Mouse (Mus musculus): ENCODE results near the gene Ctdspl2.
"Not testable (repeated sequence)": the region's sequence is repeated elsewhere in the genome, so short reads cannot be mapped to it uniquely, and the experiment has no call there.

The Ctdspl2 gene

DNA sequence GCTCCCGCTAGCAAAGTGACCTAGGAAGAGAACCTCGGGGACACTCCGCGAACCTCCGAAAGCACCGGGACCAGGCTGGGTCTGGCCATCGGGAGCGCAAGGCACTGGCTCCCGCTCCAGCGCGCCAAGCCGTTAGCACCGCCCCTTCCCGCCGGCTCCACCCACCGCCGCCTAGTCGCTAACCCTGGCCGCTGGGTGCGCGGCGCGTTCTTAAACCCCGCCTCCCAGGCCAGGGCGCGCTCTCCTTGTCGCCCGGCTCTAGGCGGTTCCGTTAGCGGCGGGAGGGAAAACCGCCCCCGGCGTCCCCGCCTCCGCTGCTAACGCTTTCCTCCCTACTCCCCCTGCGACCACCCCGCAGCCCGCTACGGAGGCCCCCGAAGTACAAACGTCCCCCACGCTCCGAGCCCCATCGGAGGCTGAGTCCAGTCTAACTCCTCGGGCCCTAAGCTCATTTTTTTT, at the start of gene Ctdspl2, which contains the start of gene Mageb3:
Gene Ctdspl2, plus strand, starts transcription at position 237 of the 459 bp plus-strand sequence.
Gene Mageb3, minus strand, starts transcription at position 328 of the 459 bp plus-strand sequence.
- DNase-seq (ENCODE audit: low spot score in 2 of 2), result peak; percentile 91 to 94

DNA sequence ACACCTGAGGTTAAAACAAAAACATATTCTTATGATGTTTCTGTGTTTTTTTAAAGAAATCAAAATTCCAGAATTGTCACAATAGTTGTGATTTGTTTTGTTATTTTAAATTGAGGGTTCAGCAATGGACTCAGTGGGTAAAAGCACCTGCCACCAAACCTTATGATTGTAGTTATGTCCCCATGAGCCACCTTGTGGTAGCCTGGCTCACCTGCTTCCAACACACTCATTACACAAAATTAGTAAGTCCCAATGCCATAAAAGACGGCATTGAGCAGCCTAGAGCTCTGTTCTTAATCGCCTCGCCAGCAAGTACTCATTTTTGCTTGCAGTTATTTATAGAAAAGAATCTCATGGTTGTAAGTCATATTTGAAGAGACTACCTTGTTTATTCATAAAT, 45.8 kb upstream of the Ctdspl2 start:
- no peak for DNase-seq (ENCODE audit: low spot score in 2 of 2)

DNA sequence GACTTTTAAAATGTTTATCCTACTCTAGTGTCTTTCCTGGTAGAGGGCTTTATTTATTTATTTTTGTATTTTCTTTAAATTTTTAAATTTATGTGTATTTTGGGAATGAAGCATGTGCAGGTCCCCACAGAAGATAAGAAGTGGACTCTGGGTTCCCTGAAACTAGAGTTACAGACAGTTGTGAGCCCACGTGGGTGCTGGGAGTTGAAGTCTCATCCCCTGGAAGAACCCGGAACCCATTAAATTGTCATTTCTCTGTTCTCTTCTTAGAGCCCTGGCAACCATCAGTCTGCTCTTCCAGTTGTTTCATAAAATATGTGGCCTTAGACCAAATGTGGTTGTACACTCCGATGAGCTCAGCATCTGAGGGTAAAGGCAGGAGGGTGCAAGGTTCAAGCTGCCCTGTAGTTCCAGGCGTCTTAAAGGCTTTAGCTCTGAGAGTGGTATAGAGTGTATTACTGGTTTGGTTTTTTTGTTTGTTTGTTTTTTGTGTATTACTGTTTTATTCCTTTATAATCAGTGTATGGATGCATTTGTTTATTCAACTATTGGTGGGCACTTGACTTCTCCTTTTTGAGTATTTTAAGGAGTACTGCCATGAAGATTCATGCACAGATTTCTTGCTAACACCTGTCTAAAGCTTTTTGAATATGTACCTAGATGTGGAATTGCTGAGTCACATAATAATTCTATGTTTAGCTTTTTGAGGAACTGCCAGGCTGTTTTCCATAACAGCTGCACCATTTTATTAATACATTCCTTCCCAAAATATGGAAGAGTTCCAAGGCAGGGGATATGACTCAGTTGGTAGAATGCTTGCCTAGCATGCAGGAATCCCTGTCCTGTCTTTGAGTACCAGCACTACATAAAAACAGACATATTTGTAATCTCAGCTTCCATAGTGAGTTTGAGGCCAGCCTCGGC, 39.5 kb upstream of the Ctdspl2 start:
- DNase-seq (ENCODE audit: low spot score in 2 of 2), result no peak

DNA sequence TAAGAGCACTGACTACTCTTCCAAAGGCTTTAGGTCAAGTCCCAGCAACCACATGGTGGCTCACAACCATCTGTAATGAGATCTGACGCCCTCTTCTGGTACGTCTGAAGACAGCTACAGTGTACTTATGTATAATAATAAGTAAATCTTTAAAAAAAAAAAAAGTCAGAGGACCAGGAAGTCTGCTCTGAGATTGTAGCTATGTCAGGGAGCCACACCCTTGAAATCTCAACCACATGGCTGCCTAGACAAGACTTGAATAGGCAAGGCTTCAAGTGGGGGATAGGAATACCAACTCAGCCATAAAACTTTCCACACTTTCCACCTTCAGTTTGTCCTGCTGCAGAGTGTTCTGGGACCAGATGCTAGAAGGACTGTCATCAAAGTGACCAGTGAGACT, 18.2 kb upstream of the Ctdspl2 start:
- DNase-seq (ENCODE audit: low spot score in 2 of 2), result not testable (repeated sequence)

DNA sequence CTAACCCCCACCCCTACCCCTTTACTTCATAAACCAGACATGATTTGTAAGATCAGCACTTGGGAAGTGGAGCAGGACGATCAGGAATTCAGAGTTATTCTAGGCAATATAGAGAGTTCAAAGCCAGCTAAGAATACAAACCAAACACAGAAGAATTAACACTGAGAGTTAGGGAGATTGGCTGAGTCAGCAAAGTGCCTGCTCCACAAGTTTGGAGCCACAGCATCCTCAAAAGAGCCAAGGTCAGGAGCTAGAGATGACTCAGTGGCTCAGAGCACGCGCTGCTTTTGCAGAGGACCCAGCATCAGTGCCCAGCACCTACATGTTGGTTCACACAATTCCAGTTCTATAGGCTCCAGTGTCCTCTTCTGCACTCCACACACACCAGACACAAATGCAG, 12.4 kb upstream of the Ctdspl2 start:
- no peak for DNase-seq (ENCODE audit: low spot score in 2 of 2)

DNA sequence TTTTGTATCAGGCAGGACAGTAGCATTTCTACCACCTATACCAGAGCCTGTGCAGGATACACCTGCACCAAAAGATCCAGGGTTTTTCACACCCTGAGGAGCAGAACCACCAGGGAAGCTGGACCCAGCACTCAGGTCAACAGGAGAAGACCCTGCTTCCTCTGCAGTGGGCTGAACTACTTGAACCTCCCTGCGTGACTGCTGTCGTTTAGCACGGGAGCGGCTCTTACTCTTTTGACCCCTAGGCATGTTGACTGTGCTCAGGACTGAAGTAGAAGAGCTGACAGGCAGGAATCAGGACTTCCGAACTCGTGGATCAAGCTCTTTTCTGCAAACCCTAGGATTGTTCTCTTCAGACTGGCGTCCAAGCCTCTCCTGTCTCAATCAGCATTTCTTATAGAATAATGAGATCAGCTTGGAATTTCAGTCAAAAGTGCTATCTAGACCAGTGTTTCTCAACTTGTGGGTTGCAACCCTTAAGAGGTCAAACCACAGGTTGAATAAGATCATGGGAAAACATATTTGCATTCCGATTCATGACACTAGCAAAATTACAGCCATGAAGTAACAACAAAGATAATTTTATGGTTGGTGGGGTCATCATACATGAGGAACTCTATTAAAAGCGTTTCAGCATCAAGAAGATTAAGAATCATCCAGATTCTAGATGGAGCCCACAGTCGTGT, 687 bp upstream of the Ctdspl2 start:
- DNase-seq (ENCODE audit: low spot score in 2 of 2), result no peak

DNA sequence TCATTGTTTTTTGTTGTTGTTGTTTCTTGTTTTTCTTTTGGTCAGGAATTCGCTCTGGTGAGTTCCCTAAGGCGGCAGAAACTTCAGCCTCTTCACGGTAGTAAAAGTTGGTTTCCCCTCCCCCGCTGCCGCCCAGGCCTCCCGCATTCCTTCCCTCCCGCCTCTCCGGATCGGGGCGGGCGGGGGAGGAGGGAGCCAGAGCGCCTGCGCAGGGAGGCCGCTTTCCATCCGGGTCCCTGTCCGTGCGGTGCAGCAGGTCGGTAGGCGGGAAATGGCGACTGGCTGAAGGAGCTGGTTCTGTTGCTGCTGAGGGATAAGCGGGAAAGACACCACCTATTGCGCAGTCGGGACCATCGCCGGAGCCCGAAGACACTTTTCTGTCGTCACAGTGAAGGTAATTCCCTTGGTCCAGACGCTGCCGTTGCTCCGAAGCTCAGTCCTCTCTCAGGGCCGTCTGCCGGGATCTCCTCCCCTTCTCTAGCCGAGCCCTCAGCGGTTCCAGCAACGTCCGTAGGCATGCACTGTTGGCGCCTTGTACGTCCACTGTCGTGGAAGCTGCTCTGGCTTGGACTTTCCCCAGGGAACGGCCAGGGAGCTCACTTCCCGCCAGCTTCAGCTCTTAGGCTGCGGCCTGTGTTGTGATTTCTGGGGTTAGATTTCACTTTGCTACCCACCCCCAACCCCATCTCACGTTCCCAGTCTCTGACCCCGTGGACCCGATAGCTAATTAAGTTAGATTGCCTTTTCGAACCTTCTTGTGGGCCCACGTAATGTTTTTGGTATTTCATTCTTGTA, 620 bp downstream of the Ctdspl2 start:
- peak; percentile 94 to 95 for DNase-seq (ENCODE audit: low spot score in 2 of 2)

DNA sequence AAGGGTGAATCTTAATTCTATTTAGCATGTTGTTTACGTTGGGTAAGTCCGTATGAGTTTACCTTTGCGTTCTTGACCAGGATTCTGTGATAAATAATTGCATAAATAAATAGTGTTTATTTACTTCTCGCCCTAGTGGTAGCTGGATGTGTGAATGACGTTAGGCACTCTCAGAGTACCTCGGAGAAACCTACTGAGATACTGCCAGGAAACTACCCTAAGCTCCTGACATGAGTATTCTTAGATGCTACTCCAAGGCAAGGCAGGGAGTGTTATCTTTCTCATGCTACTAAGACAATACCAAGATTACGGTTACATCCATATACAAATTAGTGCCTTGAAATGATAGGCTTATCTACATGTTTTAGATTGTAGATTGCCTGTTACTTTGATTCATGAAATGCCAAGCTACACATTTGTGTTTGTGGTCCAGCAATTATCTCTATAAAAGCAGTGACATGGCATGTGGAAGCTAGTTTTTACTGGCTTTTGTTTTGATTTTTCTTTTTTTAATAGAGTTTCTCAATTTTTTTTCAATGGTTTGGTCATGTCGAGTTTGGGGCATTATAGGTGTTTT, 1.5 kb downstream of the Ctdspl2 start:
- DNase-seq (ENCODE audit: low spot score in 2 of 2), result no peak

DNA sequence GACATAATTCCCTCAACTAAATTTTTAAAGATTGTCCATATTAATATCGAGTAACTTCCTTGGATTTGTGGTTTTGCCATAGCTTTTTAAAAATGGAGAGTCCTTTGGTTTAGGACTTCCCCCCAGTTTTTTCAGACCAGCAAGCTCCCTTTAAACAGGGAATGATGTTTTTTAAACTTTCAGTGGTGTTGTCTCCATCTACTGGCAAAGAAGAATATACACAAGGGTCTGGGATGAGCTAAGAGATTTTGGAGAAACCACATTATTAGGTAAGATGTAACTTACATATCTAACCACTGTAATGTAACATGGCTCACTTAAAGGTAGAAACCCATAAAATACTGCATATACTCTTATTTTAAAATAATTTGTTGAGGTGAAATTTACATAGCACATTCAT, 39.9 kb downstream of the Ctdspl2 start:
- DNase-seq (ENCODE audit: low spot score in 2 of 2), result no peak

DNA sequence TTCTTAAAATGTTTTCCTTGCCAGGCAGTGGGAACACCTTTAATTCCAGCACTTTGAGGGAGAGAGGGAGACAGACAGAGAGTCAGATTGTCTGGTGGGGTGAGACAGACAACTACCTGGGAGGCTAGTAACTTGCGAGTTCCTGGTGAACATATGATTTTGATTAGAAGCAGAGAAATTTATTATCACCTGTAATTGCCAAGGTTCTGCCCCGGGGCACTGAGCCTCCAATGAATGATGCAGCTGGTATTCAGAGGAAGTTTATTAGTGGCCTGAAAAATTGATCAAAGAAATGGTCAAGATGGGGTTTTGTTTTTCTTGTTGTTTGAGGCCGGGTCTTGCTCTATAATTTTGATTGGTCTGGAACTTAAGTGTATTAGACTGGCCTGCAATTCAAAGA, 53.0 kb downstream of the Ctdspl2 start:
- no peak for DNase-seq (ENCODE audit: low spot score in 2 of 2)

DNA sequence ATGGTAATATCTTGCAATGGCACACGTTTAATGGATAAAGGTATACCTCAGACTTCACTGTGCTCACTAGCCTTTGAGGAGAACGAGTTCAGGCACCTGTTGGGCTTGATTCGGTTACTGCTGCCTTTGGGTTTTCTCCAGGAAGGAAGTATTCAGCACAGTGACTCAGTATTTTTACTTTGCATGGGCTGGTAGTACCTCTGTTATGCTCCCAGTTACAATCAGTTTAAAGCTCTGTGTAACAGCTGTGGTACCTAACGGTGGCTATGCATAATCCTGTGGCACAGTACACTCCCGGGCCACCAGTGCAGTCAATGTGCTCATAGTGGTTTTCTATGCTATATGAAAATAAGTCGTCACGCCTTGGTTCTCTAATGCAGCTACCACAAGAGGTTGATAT, 55.6 kb downstream of the Ctdspl2 start:
- DNase-seq (ENCODE audit: low spot score in 2 of 2), result no peak

DNA sequence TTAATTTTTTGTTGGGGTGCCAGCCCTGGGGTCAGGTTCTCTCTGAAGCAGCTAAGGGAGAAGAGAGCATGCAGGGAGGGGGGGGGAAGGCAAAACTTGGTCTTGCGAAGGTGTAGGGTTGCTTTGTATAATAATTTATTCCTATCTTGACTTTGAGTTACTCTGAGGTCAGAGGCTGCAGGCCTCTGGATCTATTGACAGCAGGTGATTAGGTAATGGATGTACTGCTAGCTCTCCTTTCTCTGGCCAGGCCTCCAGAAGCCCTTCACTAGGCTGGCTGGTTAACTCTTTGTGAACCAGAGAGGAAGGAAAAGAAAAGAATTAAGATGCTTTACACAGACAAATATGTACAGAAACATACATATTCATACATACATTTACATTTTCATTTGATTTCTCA, 62.9 kb downstream of the Ctdspl2 start:
- DNase-seq (ENCODE audit: low spot score in 2 of 2), result no peak

DNA sequence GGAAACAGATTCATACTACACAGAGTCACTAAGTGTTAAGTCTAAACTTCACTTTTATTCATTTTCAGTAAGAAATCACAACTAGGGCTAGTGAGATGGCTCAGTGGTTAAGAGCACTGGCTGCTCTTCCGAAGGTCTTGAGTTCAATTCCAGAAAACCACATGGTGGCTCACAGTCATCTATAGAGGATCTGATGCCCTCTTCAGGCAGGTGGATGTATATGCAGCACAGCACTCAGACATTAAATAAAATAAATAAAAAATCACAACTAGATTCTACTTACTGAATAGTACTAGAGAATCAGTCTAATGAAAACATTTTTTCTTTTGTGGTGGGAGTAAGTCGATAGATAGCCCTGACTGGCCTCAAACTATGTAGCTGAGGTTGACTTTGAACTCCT, 66.5 kb downstream of the Ctdspl2 start:
- no peak for DNase-seq (ENCODE audit: low spot score in 2 of 2)

DNA sequence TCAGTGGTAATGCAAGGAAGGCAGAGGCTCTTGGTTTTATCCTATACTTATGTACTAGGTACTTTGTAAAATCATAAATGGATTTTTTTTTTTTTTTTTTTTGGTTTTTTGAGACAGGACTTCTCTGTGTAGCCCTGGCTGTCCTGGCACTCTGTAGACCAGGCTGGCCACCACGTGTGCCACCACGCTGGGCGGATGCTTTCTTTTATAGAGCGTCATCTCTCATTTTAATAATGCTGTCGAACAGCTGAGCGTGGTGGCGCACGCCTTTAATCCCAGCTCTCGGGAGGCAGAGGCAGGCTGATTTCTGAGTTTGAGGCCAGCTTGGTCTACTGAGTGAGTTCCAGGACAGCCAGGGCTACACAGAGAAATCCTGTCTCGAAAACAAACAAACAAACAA, 71.3 kb downstream of the Ctdspl2 start:
- DNase-seq (ENCODE audit: low spot score in 2 of 2), result not testable (repeated sequence)

DNA sequence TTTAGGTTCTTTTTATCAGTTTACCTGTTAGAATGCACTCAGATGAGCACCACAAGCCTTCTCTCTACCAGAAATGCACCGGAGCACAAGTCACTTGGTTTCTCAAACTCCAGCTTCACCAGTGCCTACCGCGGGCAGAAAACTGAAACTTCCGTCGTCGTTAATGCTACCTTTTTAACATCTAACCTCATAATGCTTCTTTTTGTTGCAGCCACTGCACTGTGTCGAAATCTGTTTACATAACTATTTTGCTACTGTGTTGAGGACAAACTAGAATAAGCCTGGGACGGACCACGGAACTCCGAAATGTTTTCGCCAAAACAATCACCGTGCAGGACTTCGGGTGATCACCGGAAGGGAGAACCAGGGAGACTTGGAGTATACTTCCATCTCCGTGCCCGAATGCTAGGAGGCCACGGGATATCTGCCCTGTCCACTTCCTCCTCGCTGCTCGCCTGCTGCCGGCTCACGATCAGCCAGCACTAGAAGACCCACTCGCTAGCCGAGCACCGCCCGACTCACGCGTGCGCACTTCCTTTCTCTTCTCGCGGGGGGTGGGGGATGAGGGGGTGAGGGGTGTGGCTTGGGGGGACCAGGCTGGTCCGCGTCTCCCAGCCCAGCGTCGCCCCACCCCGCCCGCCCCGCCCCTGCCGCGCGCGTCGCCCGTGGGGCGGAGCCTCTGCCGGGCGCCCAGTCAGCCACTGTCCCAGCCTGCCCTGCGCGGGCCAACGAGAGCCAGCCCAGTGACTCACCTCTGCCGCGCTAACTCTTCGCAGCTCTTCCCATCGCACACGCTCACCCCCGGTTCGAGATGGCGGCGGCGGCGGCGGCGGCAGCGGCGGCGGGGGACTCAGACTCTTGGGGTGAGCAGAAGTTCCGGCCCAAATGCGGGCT, 72.3 kb downstream of the Ctdspl2 start, which contains the start of gene Eif3j1:
Gene Eif3j1, plus strand, starts transcription at position 685 of the 894 bp plus-strand sequence.
- DNase-seq (ENCODE audit: low spot score in 2 of 2), result peak; percentile 75 to 85

DNA sequence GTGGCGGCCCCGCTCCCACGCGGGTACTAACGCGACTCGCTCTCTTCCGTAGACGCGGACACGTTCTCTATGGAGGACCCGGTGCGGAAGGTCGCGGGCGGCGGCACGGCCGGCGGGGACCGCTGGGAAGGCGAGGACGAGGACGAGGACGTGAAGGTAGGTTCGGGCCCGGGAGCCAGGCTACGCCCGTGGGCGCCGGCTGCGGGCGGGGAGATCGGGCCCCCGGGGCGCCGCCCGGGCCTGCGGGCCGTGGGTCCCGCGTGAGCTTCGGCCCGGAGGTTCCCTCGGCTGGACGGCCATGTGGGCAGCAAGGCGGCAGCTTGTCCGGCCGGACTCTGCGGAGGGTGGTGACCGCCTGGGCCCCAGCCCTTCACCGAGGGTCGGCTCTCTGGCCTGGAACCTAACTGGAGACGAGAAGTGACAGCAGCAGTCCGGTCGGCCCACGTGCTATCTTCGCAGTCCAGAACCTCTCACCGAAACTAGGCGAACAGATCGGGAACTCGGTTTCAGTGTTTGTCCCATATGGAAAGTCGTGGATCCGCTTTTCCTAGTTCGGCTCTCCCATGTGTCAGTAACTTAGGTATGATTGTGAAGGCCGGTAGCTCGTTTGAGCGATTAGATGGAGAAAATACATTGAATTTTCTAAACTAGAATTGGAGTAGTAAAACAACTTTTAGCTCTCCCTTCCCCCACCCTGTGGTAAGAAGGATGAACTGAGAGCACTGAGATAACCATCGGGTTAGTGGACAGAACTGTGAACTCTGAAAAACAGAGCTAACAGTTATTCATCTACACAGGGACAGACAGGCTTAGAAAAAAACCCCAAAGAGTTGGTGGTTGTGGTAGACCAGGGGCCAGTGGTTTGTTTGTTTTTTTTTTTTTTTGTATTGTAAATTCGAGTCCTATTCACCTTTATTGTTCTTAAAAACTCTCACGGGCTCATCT, 73.2 kb downstream of the Ctdspl2 start:
- DNase-seq (ENCODE audit: low spot score in 2 of 2), result peak in 1 of 2 experiments; percentile 35

DNA sequence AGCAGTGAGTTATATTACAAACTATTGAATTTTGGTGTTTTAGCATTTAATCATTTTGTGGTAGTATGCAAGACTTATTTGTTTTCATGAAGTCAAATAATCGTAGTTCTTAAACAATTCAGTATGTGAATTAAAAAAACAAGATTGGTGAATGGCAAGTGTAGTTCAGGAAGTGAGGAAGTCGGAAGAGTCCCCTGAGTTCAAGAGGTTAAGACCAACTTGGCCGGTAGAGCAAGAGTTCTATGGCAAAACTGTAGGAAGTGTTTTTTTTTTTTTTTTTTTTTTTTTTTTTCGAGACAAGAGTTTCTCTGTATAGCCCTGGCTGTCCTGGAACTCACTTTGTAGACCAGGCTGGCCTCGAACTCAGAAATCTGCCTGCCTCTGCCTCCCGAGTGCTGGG, 76.2 kb downstream of the Ctdspl2 start:
- DNase-seq (ENCODE audit: low spot score in 2 of 2), result no peak

DNA sequence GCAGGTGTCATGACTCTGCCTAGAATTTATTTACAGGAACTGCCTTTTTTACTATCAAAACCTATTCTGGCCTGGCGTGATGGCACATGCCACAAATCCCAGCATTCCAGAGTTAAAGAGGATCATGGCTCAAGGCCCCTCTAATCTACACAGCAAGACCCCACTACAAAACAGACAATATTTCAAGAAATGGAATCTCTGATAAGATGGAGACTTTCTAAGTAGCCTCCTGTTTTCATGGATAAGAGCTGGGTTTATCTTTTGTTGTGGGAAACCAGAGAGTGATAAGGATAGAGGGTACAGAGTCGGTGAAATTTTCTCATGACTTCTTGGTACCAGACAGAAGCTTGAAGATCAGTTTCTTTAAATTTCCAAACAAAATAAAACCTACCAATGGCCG, 80.3 kb downstream of the Ctdspl2 start:
- no peak for DNase-seq (ENCODE audit: low spot score in 2 of 2)

DNA sequence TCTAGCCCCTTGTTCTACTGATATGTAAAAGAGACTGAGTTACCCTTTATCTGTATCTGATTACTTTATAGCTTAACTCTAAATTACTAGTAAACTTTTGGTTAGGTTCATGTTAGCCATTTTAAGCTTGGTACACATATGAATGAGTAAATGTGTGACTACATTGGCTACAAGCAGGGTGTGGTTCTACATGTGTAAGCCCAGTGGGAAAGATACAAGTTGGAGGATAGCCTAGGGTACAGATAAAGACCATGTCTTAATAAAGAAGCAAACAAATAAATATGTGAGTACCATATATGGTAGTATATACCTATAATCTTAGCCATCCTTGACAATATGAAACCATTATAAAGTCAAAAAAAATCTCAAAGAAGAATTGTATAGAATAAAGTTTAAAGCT, 88.1 kb downstream of the Ctdspl2 start:
- no peak for DNase-seq (ENCODE audit: low spot score in 2 of 2)

Data from frontal cortex, postnatal 10 days (tissue).